Mouse (Mus musculus): ENCODE measurements at regions not wholly inside any gene's neighbourhood (a gene's known extent, or its start where the extent isn't known, plus 50 kb on each side); places are given as distances from the start of the nearest gene placed in this dataset.

DNA sequence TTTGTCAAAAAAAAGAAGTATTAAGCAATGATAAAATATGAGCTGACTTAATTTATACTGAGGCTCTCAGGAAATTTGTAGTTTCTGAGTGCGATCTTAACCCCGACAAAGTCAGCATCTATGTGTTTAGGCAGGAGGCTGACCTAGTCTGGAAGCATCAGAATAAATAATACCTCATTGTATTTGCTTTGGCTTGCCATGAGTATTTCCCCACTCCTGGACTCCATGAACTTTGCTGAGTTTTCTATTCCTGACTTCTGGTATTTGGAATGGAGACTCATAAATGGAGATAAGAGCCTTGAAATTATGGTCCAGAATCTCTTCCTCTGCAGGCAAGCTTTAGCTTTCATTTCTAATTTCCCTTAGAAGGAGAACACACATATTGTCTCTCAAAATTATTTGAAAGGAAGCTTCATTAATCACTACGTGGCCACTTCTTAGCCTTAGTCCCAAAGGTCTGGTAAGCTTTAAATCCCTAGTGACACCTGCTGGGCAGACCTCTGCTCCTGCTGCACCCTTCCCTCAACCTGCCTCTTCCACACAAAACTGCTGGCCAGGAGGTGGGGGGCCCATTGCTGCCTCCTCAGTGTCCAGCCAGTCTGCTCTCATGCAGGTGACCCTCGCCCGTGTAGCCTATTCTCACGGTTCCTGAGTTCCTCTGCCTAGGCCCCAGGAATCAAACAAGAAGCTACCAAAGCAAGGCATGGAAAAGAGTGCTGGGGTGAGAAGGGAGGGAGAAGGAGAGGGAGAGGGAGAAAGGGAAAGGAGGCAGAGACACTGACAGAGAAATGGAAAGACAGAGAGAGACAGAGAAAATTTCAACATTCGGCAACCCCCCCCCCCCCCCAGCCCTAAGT lies 173.6 kb upstream of the Klf12 start:
- Histone ChIP-seq H3K36me3 (ENCODE audit: control insufficient read depth, insufficient read depth, low read length) (no peaks in the 10 kb centered on the region), H3K9ac (ENCODE audit: low read length) (no peak overlapping the region), H3K4me1 (ENCODE audit: control insufficient read depth, insufficient read depth, low read length) (peaks cover 24% of the 10 kb centered on the region), H3K27ac (ENCODE audit: low read depth, low read length) (peak overlapping the region; percentile 6; the same call in 1 of the 2 replicates), H3K4me2 (no peak overlapping the region), H3K4me3 (ENCODE audit: low read depth, low read length) (no peak overlapping the region), H3K9me3 (ENCODE audit: control insufficient read depth, low read length) (no peaks in the 10 kb centered on the region), H3K27me3 (ENCODE audit: control insufficient read depth, insufficient read depth, low read length) (no peaks in the 10 kb centered on the region)
- DNase-seq (ENCODE audit: low spot score, missing footprints): peak; percentile 90
- WGBS: 33% methylated on average over 7 of the region's 7 CpGs
- ATAC-seq (ENCODE audit: low FRiP score): 0 out of 2 replicates have a peak, but pooled peaks have one; percentile 4

DNA sequence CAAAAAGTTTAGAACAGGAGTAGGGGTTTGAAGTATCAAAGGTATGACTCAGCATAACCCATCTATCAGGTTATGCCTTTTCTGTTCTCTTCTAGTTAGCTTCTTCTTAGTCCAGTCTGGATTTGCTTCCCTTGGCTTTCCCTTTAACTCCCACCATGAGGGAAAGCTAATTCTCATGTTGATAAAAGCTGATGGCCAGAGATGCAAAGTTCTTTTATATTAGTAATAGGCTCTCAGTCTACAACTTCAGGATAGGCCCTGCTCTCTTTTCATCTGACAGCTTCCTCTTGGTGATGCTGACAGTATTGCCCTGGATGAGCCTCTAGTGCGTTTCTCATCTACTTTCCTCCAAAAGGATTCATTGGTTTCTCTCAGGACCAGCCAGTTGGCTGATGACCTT lies 161.7 kb upstream of the Klf12 start:
- no peak for DNase-seq (ENCODE audit: low spot score, missing footprints)
- no peaks in the 10 kb centered on the region for H3K27me3 ChIP-seq (ENCODE audit: control insufficient read depth, insufficient read depth, low read length)
- WGBS: 77% methylated on average over 1 of the region's 1 CpGs
- no peak overlapping the region for H3K4me2 ChIP-seq
- no peak overlapping the region for H3K27ac ChIP-seq (ENCODE audit: low read depth, low read length)
- no peaks in the 10 kb centered on the region for H3K36me3 ChIP-seq (ENCODE audit: control insufficient read depth, insufficient read depth, low read length)
- H3K9me3 ChIP-seq (ENCODE audit: control insufficient read depth, low read length): no peaks in the 10 kb centered on the region
- no peak for ATAC-seq (ENCODE audit: low FRiP score)
- H3K4me3 ChIP-seq (ENCODE audit: low read depth, low read length): no peak overlapping the region
- H3K9ac ChIP-seq (ENCODE audit: low read length): no peak overlapping the region
- H3K4me1 ChIP-seq (ENCODE audit: control insufficient read depth, insufficient read depth, low read length): no peaks in the 10 kb centered on the region

DNA sequence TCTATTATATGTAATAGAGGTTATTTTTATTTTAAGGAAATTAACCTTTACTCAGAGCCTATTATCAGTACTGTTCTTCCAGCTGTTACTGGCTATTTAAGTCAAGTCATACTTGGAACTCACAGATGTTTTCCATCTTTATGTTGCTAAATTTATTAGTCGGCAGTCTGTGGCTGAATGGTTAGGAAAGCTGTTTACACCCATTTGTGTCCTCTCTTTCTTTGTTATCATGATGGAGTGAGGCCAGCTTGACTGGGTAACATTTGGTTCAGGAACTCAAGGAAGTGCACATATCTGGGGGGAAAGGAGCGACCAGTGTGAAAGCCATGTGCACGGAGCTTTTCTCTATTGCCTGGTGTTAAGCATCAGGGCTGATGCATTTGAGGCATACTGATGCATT lies 160.4 kb upstream of the Klf12 start:
- no peaks in the 10 kb centered on the region for H3K4me1 ChIP-seq (ENCODE audit: control insufficient read depth, insufficient read depth, low read length)
- no peak for ATAC-seq (ENCODE audit: low FRiP score)
- no peak overlapping the region for H3K27ac ChIP-seq (ENCODE audit: low read depth, low read length)
- no peaks in the 10 kb centered on the region for H3K36me3 ChIP-seq (ENCODE audit: control insufficient read depth, insufficient read depth, low read length)
- no peaks in the 10 kb centered on the region for H3K9me3 ChIP-seq (ENCODE audit: control insufficient read depth, low read length)
- no peak for DNase-seq (ENCODE audit: low spot score, missing footprints)
- H3K4me2 ChIP-seq: no peak overlapping the region
- H3K27me3 ChIP-seq (ENCODE audit: control insufficient read depth, insufficient read depth, low read length): no peaks in the 10 kb centered on the region
- no peak overlapping the region for H3K9ac ChIP-seq (ENCODE audit: low read length)
- WGBS: 86% methylated on average over 3 of the region's 3 CpGs
- H3K4me3 ChIP-seq (ENCODE audit: low read depth, low read length): no peak overlapping the region

DNA sequence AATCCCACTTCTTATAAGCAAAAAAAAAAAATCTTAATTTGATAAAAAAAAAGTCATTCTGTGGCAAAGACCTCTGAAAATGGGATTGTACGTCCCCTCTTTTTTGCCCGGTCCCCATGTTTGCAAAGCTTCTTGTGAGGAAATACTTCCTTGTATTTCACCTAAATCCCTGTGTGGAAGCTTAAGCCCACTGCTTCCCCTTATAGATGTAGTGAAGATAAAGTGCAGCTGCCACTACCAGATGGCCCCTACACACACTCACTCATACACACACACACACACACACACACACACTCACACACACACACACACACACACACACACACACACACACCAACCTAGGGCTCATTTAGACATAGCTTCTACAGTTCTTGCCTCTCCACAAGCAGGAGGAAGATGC lies 159.6 kb upstream of the Klf12 start:
- H3K4me2 ChIP-seq: no peak overlapping the region
- DNase-seq (ENCODE audit: low spot score, missing footprints) (no peak), ATAC-seq (ENCODE audit: low FRiP score) (no peak)
- H3K27me3 ChIP-seq (ENCODE audit: control insufficient read depth, insufficient read depth, low read length): no peaks in the 10 kb centered on the region
- H3K36me3 ChIP-seq (ENCODE audit: control insufficient read depth, insufficient read depth, low read length): no peaks in the 10 kb centered on the region
- H3K27ac ChIP-seq (ENCODE audit: low read depth, low read length): no peak overlapping the region
- H3K4me3 ChIP-seq (ENCODE audit: low read depth, low read length): no peak overlapping the region
- H3K9ac ChIP-seq (ENCODE audit: low read length): no peak overlapping the region
- WGBS: 85% methylated on average over 2 of the region's 2 CpGs
- H3K4me1 ChIP-seq (ENCODE audit: control insufficient read depth, insufficient read depth, low read length): no peaks in the 10 kb centered on the region
- no peaks in the 10 kb centered on the region for H3K9me3 ChIP-seq (ENCODE audit: control insufficient read depth, low read length)

DNA sequence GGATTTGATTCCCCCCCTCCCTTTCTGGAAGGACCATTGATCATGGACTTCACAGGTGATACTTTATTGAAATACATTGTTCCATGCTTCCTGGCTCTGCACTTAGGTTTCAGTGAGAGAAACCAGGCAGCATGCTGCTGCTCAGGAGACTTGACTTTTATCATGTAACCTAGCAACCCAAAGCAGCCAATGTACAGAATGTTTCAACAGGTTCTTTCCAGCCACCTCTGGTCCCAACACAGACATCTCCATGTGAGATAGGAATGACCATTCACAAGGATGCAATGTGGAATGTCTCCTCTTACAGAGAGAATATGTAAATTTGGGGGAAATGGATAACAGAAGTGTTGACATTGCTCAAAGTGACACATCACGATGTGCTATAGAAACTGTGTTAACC lies 153.1 kb upstream of the Klf12 start:
- no peaks in the 10 kb centered on the region for H3K4me1 ChIP-seq (ENCODE audit: control insufficient read depth, insufficient read depth, low read length)
- H3K9me3 ChIP-seq (ENCODE audit: control insufficient read depth, low read length): no peaks in the 10 kb centered on the region
- DNase-seq (ENCODE audit: low spot score, missing footprints) (no peak), ATAC-seq (ENCODE audit: low FRiP score) (no peak)
- H3K36me3 ChIP-seq (ENCODE audit: control insufficient read depth, insufficient read depth, low read length): no peaks in the 10 kb centered on the region
- no peak overlapping the region for H3K4me3 ChIP-seq (ENCODE audit: low read depth, low read length)
- H3K27ac ChIP-seq (ENCODE audit: low read depth, low read length): no peak overlapping the region
- H3K4me2 ChIP-seq: no peak overlapping the region
- no peaks in the 10 kb centered on the region for H3K27me3 ChIP-seq (ENCODE audit: control insufficient read depth, insufficient read depth, low read length)
- 74% methylated on average over 1 of the region's 1 CpGs for WGBS
- no peak overlapping the region for H3K9ac ChIP-seq (ENCODE audit: low read length)

DNA sequence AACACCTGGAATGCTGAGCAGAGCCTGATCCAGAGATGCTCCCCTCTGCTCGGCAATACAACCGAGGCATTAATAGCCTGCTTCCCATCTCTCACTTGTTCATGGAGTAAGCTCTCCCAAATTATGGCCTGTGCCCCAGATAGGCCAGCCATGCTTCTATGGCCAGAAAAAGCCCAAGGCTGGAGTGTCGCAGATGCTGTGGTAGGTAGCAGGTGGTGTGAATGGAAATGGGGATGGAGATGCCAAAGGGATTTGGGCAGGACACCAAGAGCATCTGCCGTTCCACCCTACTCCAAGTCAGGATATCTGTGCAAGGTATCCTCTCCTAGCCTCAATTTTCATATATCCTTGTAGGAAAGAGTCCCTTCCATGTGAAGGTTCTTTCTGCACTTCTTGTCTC lies 145.2 kb upstream of the Klf12 start:
- no peaks in the 10 kb centered on the region for H3K27me3 ChIP-seq (ENCODE audit: control insufficient read depth, insufficient read depth, low read length)
- ATAC-seq (ENCODE audit: low FRiP score) (no peak), DNase-seq (ENCODE audit: low spot score, missing footprints) (no peak)
- no peaks in the 10 kb centered on the region for H3K9me3 ChIP-seq (ENCODE audit: control insufficient read depth, low read length)
- H3K9ac ChIP-seq (ENCODE audit: low read length): no peak overlapping the region
- WGBS: 94% methylated on average over 4 of the region's 4 CpGs
- no peak overlapping the region for H3K4me2 ChIP-seq
- H3K4me1 ChIP-seq (ENCODE audit: control insufficient read depth, insufficient read depth, low read length): no peaks in the 10 kb centered on the region
- H3K36me3 ChIP-seq (ENCODE audit: control insufficient read depth, insufficient read depth, low read length): no peaks in the 10 kb centered on the region
- H3K27ac ChIP-seq (ENCODE audit: low read depth, low read length): no peak overlapping the region
- H3K4me3 ChIP-seq (ENCODE audit: low read depth, low read length): no peak overlapping the region

DNA sequence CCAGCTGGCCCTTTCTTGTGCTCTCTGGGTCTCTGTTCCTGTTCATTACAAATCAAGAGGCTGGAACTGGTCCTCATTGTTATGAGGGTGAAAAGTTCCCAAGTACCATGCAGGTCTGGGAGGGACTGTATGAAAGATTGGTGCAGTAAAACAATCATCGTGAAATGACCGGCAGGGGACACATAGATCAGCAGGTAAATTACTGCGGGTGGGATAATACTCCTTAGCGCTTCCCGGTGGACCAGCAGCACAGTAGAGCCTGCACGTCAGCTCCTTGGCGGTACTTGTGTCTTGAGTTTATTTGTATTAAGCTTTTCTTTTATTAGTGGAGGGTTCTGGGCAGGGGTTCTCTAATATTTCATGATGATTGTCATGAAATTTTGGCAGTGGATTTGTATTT lies 141.9 kb upstream of the Klf12 start:
- no peaks in the 10 kb centered on the region for H3K4me1 ChIP-seq (ENCODE audit: control insufficient read depth, insufficient read depth, low read length)
- no peaks in the 10 kb centered on the region for H3K9me3 ChIP-seq (ENCODE audit: control insufficient read depth, low read length)
- H3K36me3 ChIP-seq (ENCODE audit: control insufficient read depth, insufficient read depth, low read length): no peaks in the 10 kb centered on the region
- DNase-seq (ENCODE audit: low spot score, missing footprints) (no peak), ATAC-seq (ENCODE audit: low FRiP score) (no peak)
- H3K27me3 ChIP-seq (ENCODE audit: control insufficient read depth, insufficient read depth, low read length): no peaks in the 10 kb centered on the region
- 95% methylated on average over 7 of the region's 7 CpGs for WGBS
- no peak overlapping the region for H3K4me2 ChIP-seq
- no peak overlapping the region for H3K27ac ChIP-seq (ENCODE audit: low read depth, low read length)
- H3K9ac ChIP-seq (ENCODE audit: low read length): no peak overlapping the region
- H3K4me3 ChIP-seq (ENCODE audit: low read depth, low read length): no peak overlapping the region

DNA sequence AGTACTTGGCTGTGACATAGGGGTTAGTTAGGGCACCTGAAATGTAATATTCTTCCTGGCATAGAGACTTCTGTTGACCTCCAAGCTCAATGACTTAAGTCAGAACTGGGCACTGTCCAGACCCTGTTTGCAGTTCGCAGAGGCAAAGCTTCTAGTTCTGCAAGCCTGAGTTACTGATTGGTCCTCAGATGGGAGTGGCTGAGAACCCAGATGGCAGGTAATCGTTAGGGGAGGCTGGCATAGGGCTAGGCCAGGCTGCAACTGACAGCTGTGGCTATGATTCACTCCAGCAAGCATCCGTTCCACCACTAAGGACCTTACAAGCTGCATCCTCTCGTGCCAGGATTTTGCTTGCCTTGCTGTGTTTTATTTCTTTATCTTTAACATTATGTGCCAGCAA lies 139.3 kb upstream of the Klf12 start:
- H3K27me3 ChIP-seq (ENCODE audit: control insufficient read depth, insufficient read depth, low read length): no peaks in the 10 kb centered on the region
- no peaks in the 10 kb centered on the region for H3K9me3 ChIP-seq (ENCODE audit: control insufficient read depth, low read length)
- 75% methylated on average over 4 of the region's 4 CpGs for WGBS
- H3K4me1 ChIP-seq (ENCODE audit: control insufficient read depth, insufficient read depth, low read length): no peaks in the 10 kb centered on the region
- no peaks in the 10 kb centered on the region for H3K36me3 ChIP-seq (ENCODE audit: control insufficient read depth, insufficient read depth, low read length)
- no peak overlapping the region for H3K4me3 ChIP-seq (ENCODE audit: low read depth, low read length)
- H3K9ac ChIP-seq (ENCODE audit: low read length): no peak overlapping the region
- H3K27ac ChIP-seq (ENCODE audit: low read depth, low read length): no peak overlapping the region
- no peak overlapping the region for H3K4me2 ChIP-seq
- ATAC-seq (ENCODE audit: low FRiP score) (no peak), DNase-seq (ENCODE audit: low spot score, missing footprints) (no peak)

DNA sequence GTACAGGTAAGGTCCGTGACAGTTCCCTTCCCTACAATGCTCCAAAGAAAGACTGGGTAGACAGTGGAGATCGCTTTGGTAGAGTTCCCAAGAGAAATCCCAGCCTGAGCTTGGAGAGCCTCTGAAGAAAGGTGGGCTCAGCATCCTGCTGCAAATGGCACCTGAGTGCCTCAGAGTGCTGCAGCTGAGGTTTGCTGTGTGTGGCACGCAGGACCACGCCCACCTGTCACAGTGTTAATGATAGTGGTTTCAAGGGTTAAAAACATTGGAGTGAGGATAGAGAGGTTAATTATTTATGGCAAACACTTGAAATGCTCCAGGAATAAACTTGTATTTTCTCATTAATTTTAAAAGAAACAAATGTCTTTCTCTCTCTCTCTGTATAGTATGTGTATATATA lies 137.2 kb upstream of the Klf12 start:
- WGBS: 91% methylated on average over 4 of the region's 4 CpGs

More for the DNA sequence above, 137.2 kb upstream of the Klf12 start:
- H3K9ac ChIP-seq (ENCODE audit: low read length): no peak overlapping the region
- no peaks in the 10 kb centered on the region for H3K9me3 ChIP-seq (ENCODE audit: control insufficient read depth, low read length)
- H3K27ac ChIP-seq (ENCODE audit: low read depth, low read length): no peak overlapping the region
- no peaks in the 10 kb centered on the region for H3K27me3 ChIP-seq (ENCODE audit: control insufficient read depth, insufficient read depth, low read length)
- ATAC-seq (ENCODE audit: low FRiP score) (no peak), DNase-seq (ENCODE audit: low spot score, missing footprints) (no peak)
- H3K36me3 ChIP-seq (ENCODE audit: control insufficient read depth, insufficient read depth, low read length): no peaks in the 10 kb centered on the region
- H3K4me1 ChIP-seq (ENCODE audit: control insufficient read depth, insufficient read depth, low read length): no peaks in the 10 kb centered on the region
- no peak overlapping the region for H3K4me2 ChIP-seq
- no peak overlapping the region for H3K4me3 ChIP-seq (ENCODE audit: low read depth, low read length)

Data from midbrain, embryonic 11.5 days (tissue).